23 mouse cellular contexts compared by ENCODE assay signal in genomic region chr5:123294653-123295052, GRCm38 (mm10). TPM values are rescaled to one million over a fixed set of nuclear protein-coding genes. Genes with fewer than 3 reads are reported as not detected.
DNase-seq lines count a peak whose midpoint lies in the region; ATAC-seq and TF ChIP-seq lines count a peak whose summit lies in the region.
"Had no signal": no experiment of that assay in that cellular context is flagged by ENCODE, and none has a peak within 500 bp of the region (broad histone marks: within the 10 kb centered on the region; RNA-seq: fewer than 3 reads in every experiment).

No protein-coding gene starts in this region.

- no peaks in the 10 kb centered on the region for H3K36me3 ChIP-seq in forebrain, embryonic 14.5 days (ENCODE audit: control insufficient read depth, insufficient read depth, low read length)
- no peaks in the 10 kb centered on the region for H3K36me3 ChIP-seq in forebrain, embryonic 12.5 days (replicated peaks)
- H3K36me3 ChIP-seq in hindbrain, postnatal 0 days (ENCODE audit: insufficient read depth, low read length) = no peaks in the 10 kb centered on the region
- H3K36me3 ChIP-seq in hindbrain, embryonic 11.5 days (ENCODE audit: control insufficient read depth, insufficient read depth, low read length) = no peaks in the 10 kb centered on the region
- H3K36me3 ChIP-seq in kidney, adult 2 months (ENCODE audit: control insufficient read depth, insufficient read depth, low read length) = no peaks in the 10 kb centered on the region
- H3K36me3 ChIP-seq: embryonic facial prominence, embryonic 12.5 days; hindbrain, embryonic 10.5 days; hindbrain, embryonic 15.5 days had no signal

- H3K27me3 ChIP-seq in forebrain, embryonic 14.5 days (replicated peaks; ENCODE audit: control insufficient read depth, insufficient read depth, low read length) = no peaks in the 10 kb centered on the region
- H3K27me3 ChIP-seq in forebrain, embryonic 12.5 days = 0 out of 2 replicates have a peak, but pooled peaks cover 17% of the 10 kb centered on the region
- no peaks in the 10 kb centered on the region for H3K27me3 ChIP-seq in hindbrain, postnatal 0 days (ENCODE audit: insufficient read depth, low read length)
- no peaks in the 10 kb centered on the region for H3K27me3 ChIP-seq in hindbrain, embryonic 11.5 days (ENCODE audit: control insufficient read depth, insufficient read depth, low read length)
- peaks cover 10% of the 10 kb centered on the region for H3K27me3 ChIP-seq in Patski
- H3K27me3 ChIP-seq in kidney, adult 2 months (replicated peaks; ENCODE audit: control insufficient read depth, insufficient read depth, low read length) = no peaks in the 10 kb centered on the region
- H3K27me3 ChIP-seq: embryonic facial prominence, embryonic 12.5 days; hindbrain, embryonic 15.5 days had no signal

- no peak overlapping the region for H3K27ac ChIP-seq in forebrain, embryonic 14.5 days (ENCODE audit: low read depth, low read length)
- no peak overlapping the region for H3K27ac ChIP-seq in forebrain, embryonic 12.5 days
- H3K27ac ChIP-seq in hindbrain, postnatal 0 days = no peak overlapping the region
- no peak overlapping the region for H3K27ac ChIP-seq in hindbrain, embryonic 11.5 days (ENCODE audit: low read depth, low read length)
- no peak overlapping the region for H3K27ac ChIP-seq in kidney, adult 2 months (ENCODE audit: insufficient read depth, low read depth, low read length)
- H3K27ac ChIP-seq: embryonic facial prominence, embryonic 12.5 days; heart, adult 2 months; hindbrain, embryonic 10.5 days; hindbrain, embryonic 15.5 days had no signal

- POLR2A ChIA-PET in Patski (lab: Charles Lee) = interaction anchor here (0.5 to 0.7 kb wide), 2 partner anchors 10 to 37 kb away, joined by 3 to 4 read pairs; no protein-coding TSS in a partner anchor

- TF ChIP-seq CTCF in hindbrain, postnatal 0 days (IDR thresholded peaks at IDR 0.05; ENCODE audit: low read depth) = no peak
- TF ChIP-seq CTCF in Patski (IDR thresholded peaks at IDR 0.05) = no peak
- TF ChIP-seq CTCF in kidney, adult 2 months (conservative IDR thresholded peaks at IDR 0.05; ENCODE audit: insufficient read depth, insufficient read length, low read depth, low read length) = no peak

- H3K4me2 ChIP-seq in forebrain, embryonic 14.5 days (ENCODE audit: low read length) = no peak overlapping the region
- H3K4me2 ChIP-seq in forebrain, embryonic 12.5 days = no peak overlapping the region
- H3K4me2 ChIP-seq in hindbrain, postnatal 0 days (ENCODE audit: low read depth, low read length) = no peak overlapping the region
- H3K4me2 ChIP-seq in hindbrain, embryonic 11.5 days (replicated peaks; ENCODE audit: low read depth, low read length) = no peak overlapping the region
- H3K4me2 ChIP-seq: embryonic facial prominence, embryonic 12.5 days; heart, embryonic 11.5 days; hindbrain, embryonic 15.5 days had no signal

- CTCF ChIA-PET in Patski (lab: Charles Lee) = interaction anchor here (0.8 kb wide), 1 partner anchor 10 kb away, joined by 3 read pairs; no protein-coding TSS in a partner anchor

- H3K9ac ChIP-seq in forebrain, embryonic 14.5 days (ENCODE audit: low read length) = no peak overlapping the region
- H3K9ac ChIP-seq in forebrain, embryonic 12.5 days = no peak overlapping the region
- H3K9ac ChIP-seq in hindbrain, postnatal 0 days (replicated peaks; ENCODE audit: low read length) = no peak overlapping the region
- H3K9ac ChIP-seq in hindbrain, embryonic 11.5 days (ENCODE audit: low read depth, low read length) = no peak overlapping the region
- H3K9ac ChIP-seq: embryonic facial prominence, embryonic 12.5 days; hindbrain, embryonic 15.5 days had no signal

- H3K4me1 ChIP-seq in forebrain, embryonic 14.5 days (ENCODE audit: control insufficient read depth, insufficient read depth, low read length) = no peaks in the 10 kb centered on the region
- H3K4me1 ChIP-seq in forebrain, embryonic 12.5 days = peaks cover 8% of the 10 kb centered on the region; the same call in 1 of the 2 replicates
- no peaks in the 10 kb centered on the region for H3K4me1 ChIP-seq in hindbrain, postnatal 0 days (ENCODE audit: insufficient read depth, low read length)
- no peaks in the 10 kb centered on the region; the same call in 1 of the 2 replicates for H3K4me1 ChIP-seq in hindbrain, embryonic 11.5 days (replicated peaks; ENCODE audit: control insufficient read depth, insufficient read depth, low read length)
- H3K4me1 ChIP-seq in kidney, adult 2 months (ENCODE audit: control insufficient read depth, insufficient read depth, low read length) = no peaks in the 10 kb centered on the region

- TF ChIP-seq POLR2A in kidney, adult 2 months (IDR thresholded peaks at IDR 0.05; ENCODE audit: low read depth, low read length) = no peak

- WGBS in forebrain, embryonic 14.5 days = 70% methylated on average over 9 of the region's 9 CpGs
- WGBS in forebrain, embryonic 12.5 days = 91% methylated on average over 9 of the region's 9 CpGs
- WGBS in hindbrain, postnatal 0 days = 44% methylated on average over 9 of the region's 9 CpGs
- 92% methylated on average over 9 of the region's 9 CpGs for WGBS in hindbrain, embryonic 11.5 days
- WGBS in kidney, adult 2 months = 59% methylated on average over 9 of the region's 9 CpGs

- peak; percentile 51 for DNase-seq in forebrain, embryonic 14.5 days (ENCODE audit: low spot score)
- peak; percentile 26 for DNase-seq in hindbrain, postnatal 0 days (ENCODE audit: low spot score)
- no peak for DNase-seq in hindbrain, embryonic 11.5 days (ENCODE audit: low spot score)
- peak; percentile 64 for DNase-seq in Patski (ENCODE audit: low read depth, low spot score)
- peak; percentile 43 for DNase-seq in fibroblast of lung, adult 2 months (ENCODE audit: low read depth)
- no peak for DNase-seq in urinary bladder, adult 18-20 months (ENCODE audit: low spot score in 2 of 2)
- DNase-seq in kidney, adult 2 months = no peak
- DNase-seq: adrenal gland, adult 8-10 months; adrenal gland, postnatal 36 days; cerebellum, adult 11 months; cerebellum, adult 8-10 months; cerebellum, postnatal 14 days; embryo, embryonic 11 days; heart, adult 2 months; kidney, adult 9 months had no signal

- in situ Hi-C loops in Patski (cut with MboI; ENCODE audit: low pct_unique_long_range_greater_than_20kb) = no loop called here

- no peak for ATAC-seq in forebrain, embryonic 14.5 days
- ATAC-seq in forebrain, embryonic 12.5 days (ENCODE audit: low FRiP score) = no peak
- ATAC-seq in hindbrain, postnatal 0 days = no peak
- ATAC-seq in hindbrain, embryonic 11.5 days (ENCODE audit: low FRiP score) = no peak
- no peak for ATAC-seq in Patski
- ATAC-seq: inflammation-experienced regulatory T-cells, adult 6 months; intestine, postnatal 0 days had no signal

- H3K4me3 ChIP-seq in forebrain, embryonic 14.5 days (ENCODE audit: low read depth, low read length) = no peak overlapping the region
- H3K4me3 ChIP-seq in forebrain, embryonic 12.5 days (replicated peaks) = no peak overlapping the region
- H3K4me3 ChIP-seq in hindbrain, postnatal 0 days (ENCODE audit: low read length) = no peak overlapping the region
- no peak overlapping the region for H3K4me3 ChIP-seq in hindbrain, embryonic 11.5 days (ENCODE audit: low read depth, low read length)
- no peak overlapping the region for H3K4me3 ChIP-seq in kidney, adult 2 months (ENCODE audit: insufficient read depth, low read depth, low read length)
- H3K4me3 ChIP-seq: embryonic facial prominence, embryonic 12.5 days; heart, adult 2 months; hindbrain, embryonic 10.5 days; hindbrain, embryonic 15.5 days had no signal

- H3K9me3 ChIP-seq in forebrain, embryonic 14.5 days (replicated peaks; ENCODE audit: control insufficient read depth, low read length) = no peaks in the 10 kb centered on the region
- no peaks in the 10 kb centered on the region for H3K9me3 ChIP-seq in forebrain, embryonic 12.5 days
- H3K9me3 ChIP-seq in hindbrain, postnatal 0 days (ENCODE audit: low read length) = no peaks in the 10 kb centered on the region
- H3K9me3 ChIP-seq in hindbrain, embryonic 11.5 days (ENCODE audit: control insufficient read depth, low read length) = no peaks in the 10 kb centered on the region
- H3K9me3 ChIP-seq: embryonic facial prominence, embryonic 12.5 days; hindbrain, embryonic 10.5 days; hindbrain, embryonic 15.5 days had no signal

RNA-seq across cellular contexts. Expression of gene Wdr66, which starts 42.8 kb away (rescaled TPM):
- polyA plus RNA-seq in forebrain, embryonic 14.5 days (2014; fragmentation: Nextera tagmentation; extraction: Ambion mirVana) = 2.3 and 2.4 TPM in 2 replicates
- polyA plus RNA-seq in forebrain, embryonic 12.5 days (2016; fragmentation: Nextera tagmentation; extraction: Ambion mirVana) = 1.3 and 2.3 TPM in 2 replicates
- 2.4 and 2.8 TPM in 2 replicates for total RNA-seq in hindbrain, postnatal 0 days (2014; rRNA removed)
- 0.69 and 1.4 TPM in 2 replicates for polyA plus RNA-seq in hindbrain, postnatal 0 days (2015; fragmentation: Nextera tagmentation; extraction: Ambion mirVana)
- polyA plus RNA-seq in hindbrain, embryonic 11.5 days (2014; fragmentation: Nextera tagmentation; extraction: Ambion mirVana) = 5.6 and 8.6 TPM in 2 replicates
- polyA plus RNA-seq in Patski (2021) = 0.14 TPM
- 2.6 and 2.9 TPM in 2 replicates for polyA plus RNA-seq in kidney, adult 2 months (2012; rRNA removed)
- total RNA-seq: common myeloid progenitor, adult 5-6 weeks had no signal

RNA-seq across cellular contexts. Expression of gene Bcl7a, which starts 49.0 kb away (rescaled TPM):
- 71.6 and 78.2 TPM in 2 replicates for polyA plus RNA-seq in forebrain, embryonic 14.5 days (2014; fragmentation: Nextera tagmentation; extraction: Ambion mirVana)
- 64.4 and 66.5 TPM in 2 replicates for polyA plus RNA-seq in forebrain, embryonic 12.5 days (2016; fragmentation: Nextera tagmentation; extraction: Ambion mirVana)
- total RNA-seq in hindbrain, postnatal 0 days (2014; rRNA removed) = 42.4 and 42.6 TPM in 2 replicates
- 25.1 and 25.6 TPM in 2 replicates for polyA plus RNA-seq in hindbrain, postnatal 0 days (2015; fragmentation: Nextera tagmentation; extraction: Ambion mirVana)
- polyA plus RNA-seq in hindbrain, embryonic 11.5 days (2014; fragmentation: Nextera tagmentation; extraction: Ambion mirVana) = 56.8 and 63.7 TPM in 2 replicates
- polyA plus RNA-seq in Patski (2021) = 19.3 TPM
- 23.4 and 25.4 TPM in 2 replicates for polyA plus RNA-seq in kidney, adult 2 months (2012; rRNA removed)

Comparison
In these comparisons a context has a peak if more than half of its experiments do, and no peak if none do; other contexts are left out.
1. DNase-seq: peak in forebrain, embryonic 14.5 days (single experiment), hindbrain, postnatal 0 days (single experiment), Patski (single experiment) and fibroblast of lung, adult 2 months (single experiment); none in hindbrain, embryonic 11.5 days (single experiment), urinary bladder, adult 18-20 months (0 of 2) and kidney, adult 2 months (single experiment).